Mouse (Mus musculus): Measurements from ENCODE around the gene Carmil1.
"Not testable (repeated sequence)": the region's sequence is repeated elsewhere in the genome, so short reads cannot be mapped to it uniquely, and the experiment has no call there.

Gene Carmil1

GRCm38 (mm10) chr13:24152610-24153009 lies 128.0 kb downstream of the Carmil1 start:
- DNase-seq (ENCODE audit: low read depth), result peak; percentile 58

GRCm38 (mm10) chr13:24151335-24151734 lies 129.3 kb downstream of the Carmil1 start:
- no peak for DNase-seq (ENCODE audit: low read depth)

- DNase-seq (ENCODE audit: low read depth), result peak; percentile 78
Measured at GRCm38 (mm10) chr13:24148549-24148948, 132.0 kb downstream of the Carmil1 start.

GRCm38 (mm10) chr13:24147006-24147405 lies 133.6 kb downstream of the Carmil1 start:
- DNase-seq (ENCODE audit: low read depth), result no peak

- DNase-seq (ENCODE audit: low read depth), result no peak
Measured at GRCm38 (mm10) chr13:24146541-24146940, 134.1 kb downstream of the Carmil1 start.

- peak; percentile 33 for DNase-seq (ENCODE audit: low read depth)
Measured at GRCm38 (mm10) chr13:24144858-24145257, 135.7 kb downstream of the Carmil1 start.

GRCm38 (mm10) chr13:24144141-24144540 lies 136.5 kb downstream of the Carmil1 start:
- DNase-seq (ENCODE audit: low read depth), result no peak

- no peak for DNase-seq (ENCODE audit: low read depth)
Measured at GRCm38 (mm10) chr13:24136836-24137235, 143.8 kb downstream of the Carmil1 start.

GRCm38 (mm10) chr13:24135282-24136230 lies 145.0 kb downstream of the Carmil1 start:
- DNase-seq (ENCODE audit: low read depth), result no peak

- no peak for DNase-seq (ENCODE audit: low read depth)
Measured at GRCm38 (mm10) chr13:24132866-24133265, 147.7 kb downstream of the Carmil1 start.

- DNase-seq (ENCODE audit: low read depth), result no peak
Measured at GRCm38 (mm10) chr13:24131319-24131718, 149.3 kb downstream of the Carmil1 start.

GRCm38 (mm10) chr13:24130741-24131140 lies 149.9 kb downstream of the Carmil1 start:
- DNase-seq (ENCODE audit: low read depth), result no peak

GRCm38 (mm10) chr13:24128731-24129130 lies 151.9 kb downstream of the Carmil1 start:
- no peak for DNase-seq (ENCODE audit: low read depth)

- no peak for DNase-seq (ENCODE audit: low read depth)
Measured at GRCm38 (mm10) chr13:24125865-24126264, 154.7 kb downstream of the Carmil1 start.

- no peak for DNase-seq (ENCODE audit: low read depth)
Measured at GRCm38 (mm10) chr13:24117181-24117812, 163.3 kb downstream of the Carmil1 start.

GRCm38 (mm10) chr13:24112689-24113348 lies 167.8 kb downstream of the Carmil1 start:
- DNase-seq (ENCODE audit: low read depth), result peak; percentile 61

- no peak for DNase-seq (ENCODE audit: low read depth)
Measured at GRCm38 (mm10) chr13:24110329-24110728, 170.3 kb downstream of the Carmil1 start.

- DNase-seq (ENCODE audit: low read depth), result peak; percentile 41
Measured at GRCm38 (mm10) chr13:24108282-24108681, 172.3 kb downstream of the Carmil1 start.

GRCm38 (mm10) chr13:24107058-24107457 lies 173.5 kb downstream of the Carmil1 start:
- DNase-seq (ENCODE audit: low read depth), result no peak

GRCm38 (mm10) chr13:24105838-24106237 lies 174.8 kb downstream of the Carmil1 start:
- no peak for DNase-seq (ENCODE audit: low read depth)

GRCm38 (mm10) chr13:24105340-24105669 lies 175.3 kb downstream of the Carmil1 start:
- DNase-seq (ENCODE audit: low read depth), result peak; percentile 37

GRCm38 (mm10) chr13:24104611-24105339 lies 175.8 kb downstream of the Carmil1 start:
- DNase-seq (ENCODE audit: low read depth), result not testable (repeated sequence)

All from 416B (cell line).